Mouse (Mus musculus) layer of hippocampus, adult 2 months (tissue): ENCODE results near the gene Bmp6. TPM values are rescaled to one million over a fixed set of nuclear protein-coding genes. Genes with fewer than 3 reads are reported as not detected.

Experiments used
- DNase-seq, 2 experiments: peaks; one replicate each; pipeline ENCODE4 v3.0.0; 2022; ENCODE audit warnings: low spot score in 2 of 2
- H3K27ac ChIP-seq: fragments of 200-600 bp; 2 replicates; pipeline ENCODE4 v1.8.1; 2022
- H3K4me3 ChIP-seq: fragments of 200-600 bp; 2 replicates; pipeline ENCODE4 v1.8.1; 2022; ENCODE audit warnings: mild to moderate bottlenecking
- CTCF ChIP-seq: fragments of 200-600 bp; conservative IDR thresholded peaks from 2 replicates; pipeline ENCODE4 v1.8.1; 2022; ENCODE audit warnings: antibody characterized with exemption, mild to moderate bottlenecking, moderate library complexity
- total RNA-seq, 2 experiments: library from RNA; stranded (reverse); gene quantifications; 2 replicates each; pipeline ENCODE4 v1.2.3; 2021

Gene Bmp6
- total RNA-seq, 2 experiments from 2014 or later: 4.4 to 6.1 TPM

DNA sequence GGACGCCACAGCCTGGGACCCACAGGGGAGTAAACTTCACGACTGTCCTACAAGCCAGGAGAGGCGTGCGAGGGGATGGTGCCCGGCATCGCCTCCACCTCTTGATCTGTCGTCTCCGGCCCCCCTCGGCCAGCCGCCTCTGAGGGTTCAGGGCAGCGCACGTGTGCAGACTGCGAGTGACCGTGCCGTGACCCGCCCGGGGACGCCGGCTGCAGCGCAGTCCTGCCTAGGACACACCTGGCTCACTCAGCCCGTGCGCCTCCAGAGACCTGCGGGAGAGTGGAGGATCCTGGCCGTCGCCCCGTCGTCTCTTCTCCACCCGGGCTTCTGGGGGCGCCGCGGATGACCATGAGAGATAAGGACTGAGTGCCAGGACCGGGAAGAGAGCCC lies 519 bp downstream of the Bmp6 start:
- Histone ChIP-seq H3K4me3 (peak overlapping the region; percentile 60), H3K27ac (no peak overlapping the region)
- TF ChIP-seq CTCF: no peak
- no peak for DNase-seq

DNA sequence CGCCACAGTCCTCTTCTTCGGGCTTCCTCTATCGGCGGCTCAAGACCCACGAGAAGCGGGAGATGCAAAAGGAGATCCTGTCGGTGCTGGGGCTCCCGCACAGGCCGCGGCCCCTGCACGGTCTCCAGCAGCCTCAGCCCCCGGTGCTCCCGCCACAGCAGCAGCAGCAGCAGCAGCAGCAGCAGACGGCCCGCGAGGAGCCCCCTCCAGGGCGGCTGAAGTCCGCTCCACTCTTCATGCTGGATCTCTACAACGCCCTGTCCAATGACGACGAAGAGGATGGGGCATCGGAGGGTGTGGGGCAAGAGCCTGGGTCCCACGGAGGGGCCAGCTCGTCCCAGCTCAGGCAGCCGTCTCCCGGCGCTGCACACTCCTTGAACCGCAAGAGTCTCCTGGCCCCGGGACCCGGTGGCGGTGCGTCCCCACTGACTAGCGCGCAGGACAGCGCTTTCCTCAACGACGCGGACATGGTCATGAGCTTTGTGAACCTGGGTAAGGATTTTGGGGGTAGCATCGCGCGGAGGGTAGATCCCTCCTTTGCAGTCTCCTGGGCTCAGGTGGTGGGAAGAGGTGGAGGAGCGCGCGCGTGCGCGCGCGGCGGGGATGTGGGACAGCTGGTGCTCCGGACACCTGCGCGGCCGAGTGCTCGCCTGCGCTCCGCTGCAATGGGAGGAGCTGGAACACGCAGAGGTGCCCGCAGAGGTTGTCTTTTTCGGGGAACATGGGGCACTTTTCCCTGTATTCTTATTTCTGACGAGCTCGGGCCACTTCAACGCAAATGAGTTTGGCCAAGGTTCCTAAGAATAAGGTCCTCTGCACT lies 1.4 kb downstream of the Bmp6 start:
- Histone ChIP-seq H3K27ac (no peak overlapping the region), H3K4me3 (peak overlapping the region; percentile 44)
- DNase-seq: no peak
- no peak for TF ChIP-seq CTCF

- DNase-seq: peak in 1 of 2 experiments; percentile 13
- peak overlapping the region; percentile 44 for H3K4me3 ChIP-seq
- TF ChIP-seq CTCF: no peak
- no peak overlapping the region for H3K27ac ChIP-seq
These were observed 2.3 kb downstream of the Bmp6 start for GRCm38 (mm10) chr13:38347021-38347774.

- no peak for DNase-seq
- Histone ChIP-seq H3K4me3 (no peak overlapping the region), H3K27ac (no peak overlapping the region)
- TF ChIP-seq CTCF: no peak
These were observed 2.8 kb downstream of the Bmp6 start for GRCm38 (mm10) chr13:38347775-38348135.

GRCm38 (mm10) chr13:38349046-38349445 lies 4.1 kb downstream of the Bmp6 start:
- TF ChIP-seq CTCF: no peak
- H3K27ac ChIP-seq: no peak overlapping the region
- no peak overlapping the region for H3K4me3 ChIP-seq
- DNase-seq: no peak

GRCm38 (mm10) chr13:38349818-38350217 lies 4.9 kb downstream of the Bmp6 start:
- Histone ChIP-seq H3K27ac (no peak overlapping the region), H3K4me3 (no peak overlapping the region)
- DNase-seq: no peak
- TF ChIP-seq CTCF: no peak

GRCm38 (mm10) chr13:38351996-38352395 lies 7.1 kb downstream of the Bmp6 start:
- Histone ChIP-seq H3K27ac (no peak overlapping the region), H3K4me3 (no peak overlapping the region)
- no peak for TF ChIP-seq CTCF
- DNase-seq: no peak

GRCm38 (mm10) chr13:38352986-38353385 lies 8.1 kb downstream of the Bmp6 start:
- no peak overlapping the region for H3K27ac ChIP-seq
- DNase-seq: no peak
- H3K4me3 ChIP-seq: no peak overlapping the region
- TF ChIP-seq CTCF: no peak

DNA sequence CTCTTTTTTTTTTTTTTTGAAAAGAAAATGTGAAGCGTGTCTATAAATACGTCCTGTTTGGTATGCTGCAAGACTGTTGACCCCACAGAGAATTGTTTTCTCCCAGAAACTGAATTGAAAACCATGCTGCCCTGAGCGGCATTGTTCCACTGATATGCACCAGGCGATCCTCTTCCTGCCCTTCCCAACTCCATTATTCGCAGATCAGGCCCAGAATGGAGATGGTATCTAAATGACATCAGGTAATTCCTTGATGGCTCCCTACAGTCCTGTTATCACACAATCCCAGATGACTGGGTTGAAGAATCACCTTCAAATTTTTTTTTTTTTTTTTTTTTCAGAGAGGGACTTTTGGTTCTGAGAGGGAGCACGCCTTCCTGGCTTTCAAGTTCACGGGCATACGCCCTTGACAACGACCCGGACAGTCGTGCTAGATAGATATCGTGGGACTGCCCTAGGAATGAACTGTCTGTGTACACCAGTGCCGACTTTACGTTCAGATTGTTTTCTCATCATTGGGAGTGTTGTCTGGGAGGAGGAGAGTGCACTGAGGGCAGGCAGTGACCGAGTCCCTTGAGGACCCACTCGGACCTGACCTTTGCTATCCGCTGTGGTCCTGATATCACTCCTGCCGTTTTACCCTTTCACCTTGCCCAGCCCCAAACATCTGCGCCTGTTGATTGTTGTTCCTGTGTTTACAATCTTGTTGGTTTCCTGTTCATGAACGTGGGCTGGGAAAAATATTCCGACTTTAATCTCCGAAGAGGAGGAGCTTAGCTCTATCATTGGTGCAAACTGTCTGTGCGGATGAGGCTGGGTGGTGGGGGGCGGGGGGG lies 8.7 kb downstream of the Bmp6 start:
- no peak overlapping the region for H3K4me3 ChIP-seq
- DNase-seq: no peak
- TF ChIP-seq CTCF: no peak
- H3K27ac ChIP-seq: no peak overlapping the region

- DNase-seq: no peak
- H3K27ac ChIP-seq: no peak overlapping the region
- no peak for TF ChIP-seq CTCF
- no peak overlapping the region for H3K4me3 ChIP-seq
These were observed 9.4 kb downstream of the Bmp6 start for GRCm38 (mm10) chr13:38354284-38354683.

- DNase-seq: no peak
- no peak for TF ChIP-seq CTCF
These were observed 14.1 kb downstream of the Bmp6 start for GRCm38 (mm10) chr13:38359045-38359444.

GRCm38 (mm10) chr13:38362751-38363150 lies 17.8 kb downstream of the Bmp6 start:
- no peak for TF ChIP-seq CTCF
- no peak for DNase-seq

More at GRCm38 (mm10) chr13:38359045-38359444, 14.1 kb downstream of the Bmp6 start:
- Histone ChIP-seq H3K27ac (no peak overlapping the region), H3K4me3 (no peak overlapping the region)

DNA sequence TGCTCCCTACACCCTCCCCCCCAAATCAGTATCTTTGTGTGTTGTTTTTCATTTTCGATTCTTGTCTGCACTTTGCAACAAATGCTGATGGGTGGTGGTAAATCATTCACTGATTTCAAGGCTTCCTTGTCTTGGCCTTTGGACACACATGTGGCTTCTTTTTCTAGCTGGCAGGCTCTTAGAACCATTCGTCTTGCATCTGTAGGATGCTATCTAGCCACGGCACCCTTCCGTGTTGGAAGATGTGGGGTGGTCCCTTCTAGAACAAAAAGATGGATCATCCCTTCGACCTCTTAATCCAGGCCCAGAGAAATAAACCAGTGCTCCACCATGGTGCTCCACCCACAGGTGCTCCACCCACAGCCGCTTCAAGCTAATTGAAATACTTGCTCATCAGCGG lies 19.0 kb downstream of the Bmp6 start:
- no peak for TF ChIP-seq CTCF
- H3K4me3 ChIP-seq: no peak overlapping the region
- no peak overlapping the region for H3K27ac ChIP-seq
- no peak for DNase-seq

More at GRCm38 (mm10) chr13:38362751-38363150, 17.8 kb downstream of the Bmp6 start:
- no peak overlapping the region for H3K27ac ChIP-seq
- no peak overlapping the region for H3K4me3 ChIP-seq
